Mouse (Mus musculus): ENCODE measurements at regions not wholly inside any gene's neighbourhood (a gene's known extent, or its start where the extent isn't known, plus 50 kb on each side); places are given as distances from the start of the nearest gene placed in this dataset.

DNA sequence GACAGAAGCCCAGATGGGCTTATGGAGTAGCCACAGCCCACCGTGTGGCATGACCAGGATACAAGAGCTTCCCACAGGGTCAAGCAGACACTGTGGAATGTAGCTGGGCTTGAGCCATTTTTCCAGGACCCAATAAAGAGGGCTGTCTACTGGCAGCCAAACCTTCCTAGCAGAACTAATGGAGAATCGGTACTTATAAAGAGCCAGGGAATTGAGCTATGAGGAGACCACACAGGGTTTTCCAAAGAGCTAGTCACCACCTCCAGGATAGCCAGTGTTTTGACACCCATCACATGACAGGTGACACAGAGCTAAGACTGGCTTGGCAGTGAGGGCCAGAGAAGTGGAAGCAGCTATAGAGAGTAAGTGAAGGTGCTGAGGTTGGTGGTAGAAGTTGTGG lies 149.9 kb downstream of the Map2k4 start:
- no peak for DNase-seq (ENCODE audit: low read depth, low spot score)

DNA sequence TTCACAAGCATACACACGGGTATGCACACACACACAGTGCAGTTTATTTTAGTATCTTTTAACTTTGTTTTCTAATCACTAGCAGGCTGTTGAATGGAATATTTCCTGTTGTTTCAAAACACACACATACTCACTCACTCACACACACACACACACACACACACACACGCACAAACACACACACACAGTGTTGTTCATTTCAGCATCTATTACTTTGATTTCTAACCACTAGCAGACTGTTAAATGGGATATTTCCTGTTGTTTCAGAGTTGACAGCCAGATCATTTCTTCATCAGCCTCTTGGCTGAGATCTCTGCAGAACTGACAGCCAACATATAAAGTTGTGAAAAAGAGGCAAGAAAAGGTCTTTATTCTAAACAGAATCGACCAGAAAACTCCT lies 150.9 kb downstream of the Map2k4 start:
- DNase-seq (ENCODE audit: low read depth, low spot score), result no peak

DNA sequence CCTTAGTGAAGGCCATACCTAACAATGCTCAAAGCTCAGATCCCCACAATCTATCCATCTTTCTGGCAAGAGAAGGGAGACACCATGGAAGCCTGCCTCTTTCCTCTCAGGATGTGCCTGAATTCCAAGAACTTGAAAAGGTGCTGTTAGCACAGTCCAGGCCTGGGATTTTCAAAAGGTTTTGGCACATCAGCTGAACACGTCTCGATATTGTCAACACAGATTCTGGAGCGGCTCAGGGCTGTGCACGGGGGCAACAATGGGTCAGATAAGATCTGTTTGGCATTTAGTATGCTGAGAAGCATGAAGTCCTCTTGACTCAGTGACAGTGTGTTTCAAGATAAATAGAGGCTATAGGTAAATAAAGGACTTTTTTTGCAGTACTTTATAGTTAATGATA lies 152.8 kb downstream of the Map2k4 start:
- DNase-seq (ENCODE audit: low read depth, low spot score), result no peak

DNA sequence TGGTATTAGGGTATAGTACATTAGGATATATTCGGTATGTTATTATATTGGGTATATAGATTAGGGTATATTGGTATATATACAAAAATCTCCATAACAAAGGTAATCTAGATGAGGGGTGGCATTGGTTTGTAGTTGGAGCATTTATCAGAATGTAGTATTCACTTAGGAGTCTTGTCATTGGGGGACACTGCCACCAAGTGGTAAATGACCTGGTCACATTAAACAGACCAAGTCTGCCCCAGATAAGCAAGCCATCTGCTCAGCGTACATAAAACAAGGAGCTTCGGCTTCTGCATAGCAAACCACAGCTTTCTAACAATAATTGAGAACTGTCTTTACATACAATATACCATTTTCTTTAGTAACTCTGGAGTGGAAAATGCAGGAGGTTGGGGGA lies 156.9 kb downstream of the Map2k4 start:
- DNase-seq (ENCODE audit: low read depth, low spot score), result peak; percentile 14

DNA sequence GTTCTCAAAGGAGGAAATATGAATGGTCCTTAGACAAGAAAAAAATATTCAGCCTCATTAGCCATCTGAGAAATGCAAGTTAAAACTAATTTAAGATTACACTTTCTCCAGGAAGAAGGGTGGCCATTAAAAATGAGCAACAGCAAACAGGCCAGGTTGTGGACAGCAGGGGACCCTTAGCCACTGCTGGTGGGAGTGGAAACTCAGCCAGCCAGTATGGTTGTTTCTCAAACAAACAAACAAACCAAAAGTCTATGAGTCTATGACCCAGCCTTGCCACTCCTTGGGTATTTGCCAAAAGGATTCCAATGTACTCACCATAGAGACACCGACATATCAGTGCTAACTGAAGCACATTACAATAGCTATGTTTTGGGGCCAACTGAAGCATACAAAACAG lies 157.7 kb downstream of the Map2k4 start:
- DNase-seq (ENCODE audit: low read depth, low spot score), result no peak

DNA sequence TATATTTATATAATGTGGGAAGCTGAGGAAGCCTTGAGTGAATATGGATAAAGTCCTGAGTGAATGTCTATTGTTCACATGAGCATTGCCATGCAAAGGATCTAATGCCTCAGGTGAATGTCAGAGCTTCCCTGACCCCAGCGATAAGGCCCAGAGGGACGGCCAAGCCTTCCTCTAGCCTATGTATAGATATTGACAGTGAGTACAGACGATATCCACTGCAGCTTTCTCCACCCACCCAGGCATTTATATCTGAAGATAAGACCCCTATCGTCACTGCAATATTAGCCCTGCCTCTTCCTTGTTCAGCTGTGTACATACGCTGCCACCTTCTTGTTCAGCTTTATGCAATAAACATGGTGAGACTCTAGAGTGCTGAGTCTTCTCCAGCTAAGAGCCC lies 158.8 kb downstream of the Map2k4 start:
- DNase-seq (ENCODE audit: low read depth, low spot score), result no peak

DNA sequence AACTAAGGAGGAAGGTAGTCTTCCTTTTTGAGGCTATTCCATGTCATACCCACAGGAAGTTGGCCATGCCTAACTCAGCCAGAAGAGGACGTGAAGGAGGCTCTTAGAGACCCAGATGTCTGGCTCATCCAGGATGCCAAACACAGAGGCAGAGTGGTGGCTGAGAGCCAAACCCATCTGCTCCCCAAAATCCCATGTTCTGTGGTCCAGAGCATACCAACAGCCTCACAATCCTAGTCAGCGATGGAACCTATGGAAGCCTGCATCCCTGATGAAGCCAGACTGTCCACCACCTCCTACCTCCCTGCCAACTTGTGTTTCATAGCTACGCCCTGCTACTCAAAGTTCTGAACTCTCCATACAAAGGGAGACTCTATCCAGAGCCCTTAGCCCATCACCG lies 169.1 kb downstream of the Map2k4 start:
- no peak for DNase-seq (ENCODE audit: low read depth, low spot score)

DNA sequence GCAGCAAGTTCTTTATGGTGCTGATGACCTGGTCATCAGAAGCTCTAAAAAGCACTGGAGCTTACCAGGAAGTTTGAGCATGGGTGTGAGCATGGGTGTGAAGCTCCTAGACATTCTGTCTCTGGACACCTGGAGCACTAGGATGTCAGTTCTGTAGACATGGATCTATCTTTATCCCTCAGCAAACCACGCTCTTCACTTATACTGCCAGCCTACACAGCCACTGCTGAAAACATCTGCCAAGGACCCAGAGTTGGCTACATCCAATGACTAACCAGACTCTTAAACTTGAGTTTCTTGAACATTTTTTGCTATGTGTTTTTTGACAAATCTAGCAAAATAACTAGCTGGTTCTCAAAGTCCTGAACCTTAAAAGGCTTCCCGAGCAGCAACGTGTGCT lies 177.6 kb downstream of the Map2k4 start:
- no peak for DNase-seq (ENCODE audit: low read depth, low spot score)

DNA sequence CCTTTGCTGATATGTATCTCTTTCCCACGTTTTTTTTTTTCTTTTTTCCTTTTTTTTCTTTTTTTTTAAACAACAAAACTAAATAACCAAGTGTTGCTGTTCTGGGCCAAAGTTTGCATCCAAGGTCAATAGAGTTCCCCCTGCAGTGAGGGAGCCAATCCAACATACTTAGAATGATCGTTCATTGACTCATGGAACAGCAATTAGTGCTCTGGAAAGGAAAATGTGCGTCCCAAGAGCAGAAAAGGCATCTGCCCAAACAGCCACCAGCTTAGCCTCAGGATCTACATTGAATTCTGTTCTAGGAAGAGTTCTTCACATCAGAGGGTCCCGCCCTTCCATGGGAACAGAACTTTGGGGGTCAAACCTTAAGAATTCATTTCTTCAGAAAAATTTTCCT lies 179.0 kb downstream of the Map2k4 start:
- no peak for DNase-seq (ENCODE audit: low read depth, low spot score)

DNA sequence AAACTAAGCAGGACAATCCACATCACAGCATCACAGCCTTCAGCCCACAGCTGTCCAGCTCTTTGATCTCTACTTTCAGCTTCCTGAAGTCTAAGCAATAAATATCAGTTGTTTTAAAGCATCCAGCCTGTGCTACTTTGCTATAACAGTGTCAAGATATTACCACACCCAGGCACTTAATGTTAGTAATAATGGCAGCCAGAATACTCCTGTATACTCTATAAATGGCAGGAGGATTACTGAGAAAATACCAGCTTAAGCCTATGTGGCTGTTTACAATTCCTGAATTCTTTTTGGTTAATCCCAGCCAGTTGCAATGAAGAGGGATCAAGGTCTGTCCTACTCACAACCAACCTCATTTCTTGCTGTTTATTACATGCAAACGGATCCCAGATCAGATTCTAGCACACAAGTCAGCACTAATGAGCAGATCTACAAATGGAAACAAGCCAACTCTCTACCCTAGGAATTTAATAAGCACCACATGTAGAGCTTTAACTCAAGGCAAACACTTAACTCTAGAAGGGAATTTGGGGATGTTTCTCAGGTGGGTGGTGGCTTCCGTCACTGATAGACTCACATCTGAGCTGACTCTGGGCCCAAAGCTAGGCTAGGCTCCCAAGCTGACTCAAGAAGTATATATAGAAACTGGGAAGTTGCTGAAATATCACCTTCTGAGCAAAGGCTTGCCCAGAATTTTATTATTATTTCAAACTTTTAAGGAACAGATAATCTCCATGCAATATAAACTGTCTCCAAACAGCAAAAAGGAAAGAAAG lies 190.6 kb downstream of the Map2k4 start:
- no peak for DNase-seq (ENCODE audit: low read depth, low spot score)

DNA sequence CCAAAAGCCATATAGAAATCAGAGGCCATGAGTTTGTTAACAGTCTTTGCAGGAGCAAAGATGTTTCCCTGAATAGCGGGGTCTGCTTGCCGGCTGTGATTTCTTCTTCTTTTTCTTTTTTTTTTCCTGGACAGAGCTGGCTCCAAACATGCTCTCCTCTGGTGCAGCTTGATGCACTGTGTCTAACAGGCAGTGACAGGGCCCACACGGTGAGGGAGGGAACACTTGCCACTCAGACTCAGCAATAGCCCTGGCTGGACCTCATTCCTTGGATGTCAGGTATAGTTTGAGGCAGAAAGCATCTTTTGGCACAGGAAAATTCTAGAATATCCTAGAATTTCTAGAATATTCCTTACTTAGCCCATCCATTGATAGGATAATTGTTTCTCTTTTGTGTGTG lies 199.6 kb downstream of the Map2k4 start:
- no peak for DNase-seq (ENCODE audit: low read depth, low spot score)

DNA sequence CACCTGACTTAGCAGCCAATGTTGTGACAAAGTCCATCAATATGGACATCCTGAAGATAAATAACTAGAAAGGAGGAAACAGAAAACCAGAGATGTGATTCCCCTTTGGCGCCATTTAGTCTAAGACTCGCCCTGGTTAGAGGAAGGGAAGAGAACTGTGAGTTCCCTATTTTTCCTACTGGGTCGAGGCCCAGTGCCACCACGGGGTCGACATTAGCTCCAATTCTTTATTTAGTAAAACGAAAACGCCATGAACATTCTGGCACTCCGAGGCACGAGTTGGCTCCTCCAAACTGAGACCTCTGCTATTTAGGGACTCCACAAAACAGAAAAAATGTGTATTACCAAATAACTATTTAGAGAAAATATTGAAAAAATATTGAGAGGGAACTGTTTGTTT lies 220.3 kb downstream of the Map2k4 start:
- DNase-seq (ENCODE audit: low read depth, low spot score), result no peak

DNA sequence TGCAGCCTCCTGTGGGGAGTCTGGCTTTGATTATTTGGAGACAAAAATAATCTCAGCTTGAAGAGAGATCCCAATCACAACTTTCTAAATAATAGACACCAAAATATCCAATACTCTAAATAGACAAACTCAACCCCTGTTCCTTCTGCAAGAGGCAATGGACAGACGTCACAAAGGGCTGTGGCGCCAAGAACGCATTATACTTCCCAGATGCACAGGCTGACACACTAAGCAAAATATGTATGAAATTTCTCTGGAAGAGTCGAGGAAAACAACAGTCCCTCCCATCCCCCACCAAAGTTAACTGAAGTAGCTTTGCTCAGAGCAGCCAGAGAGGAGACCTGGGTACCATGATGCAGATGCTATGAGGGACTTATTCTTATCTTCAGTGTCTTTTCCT lies 229.9 kb downstream of the Map2k4 start:
- DNase-seq (ENCODE audit: low read depth, low spot score), result no peak

DNA sequence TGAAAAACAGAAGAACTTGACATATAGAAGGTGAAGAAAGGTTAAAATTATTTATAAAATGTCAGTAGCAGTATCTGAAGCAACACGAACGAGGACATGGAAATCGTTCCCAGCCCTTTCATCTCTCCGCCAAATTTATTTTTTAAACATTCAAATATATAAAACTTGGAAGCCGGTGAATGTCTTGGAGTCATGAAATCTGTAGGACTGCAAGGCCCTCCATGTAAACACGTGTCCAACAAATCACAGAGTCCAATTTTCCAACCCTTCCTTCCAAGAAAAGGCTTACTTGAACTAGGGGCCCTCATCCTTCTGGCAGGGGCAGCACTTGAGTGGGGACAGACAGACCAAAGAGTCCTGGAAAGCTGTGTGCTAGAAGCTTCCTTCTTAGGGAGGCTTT lies 237.0 kb downstream of the Map2k4 start:
- DNase-seq (ENCODE audit: low read depth, low spot score), result no peak

DNA sequence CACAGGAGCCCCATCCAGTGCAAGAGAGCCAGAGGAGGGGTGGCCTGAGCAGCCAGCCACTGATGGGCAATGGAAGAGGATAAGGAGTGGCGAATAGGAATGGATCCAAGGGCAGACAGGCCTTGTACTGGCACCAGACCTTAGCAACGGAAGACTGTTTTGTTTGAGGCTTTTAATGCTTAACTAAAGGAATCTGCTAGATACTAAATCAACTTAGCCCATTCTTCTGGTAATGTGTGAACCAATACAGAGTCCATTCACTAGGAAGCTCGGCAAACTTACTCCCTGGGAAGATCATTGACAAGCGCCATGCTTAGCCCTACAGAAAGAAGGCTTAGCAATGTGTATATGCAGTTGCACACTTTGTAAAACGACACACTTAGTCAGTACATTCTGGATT lies 243.8 kb downstream of the Map2k4 start:
- no peak for DNase-seq (ENCODE audit: low read depth, low spot score)

DNA sequence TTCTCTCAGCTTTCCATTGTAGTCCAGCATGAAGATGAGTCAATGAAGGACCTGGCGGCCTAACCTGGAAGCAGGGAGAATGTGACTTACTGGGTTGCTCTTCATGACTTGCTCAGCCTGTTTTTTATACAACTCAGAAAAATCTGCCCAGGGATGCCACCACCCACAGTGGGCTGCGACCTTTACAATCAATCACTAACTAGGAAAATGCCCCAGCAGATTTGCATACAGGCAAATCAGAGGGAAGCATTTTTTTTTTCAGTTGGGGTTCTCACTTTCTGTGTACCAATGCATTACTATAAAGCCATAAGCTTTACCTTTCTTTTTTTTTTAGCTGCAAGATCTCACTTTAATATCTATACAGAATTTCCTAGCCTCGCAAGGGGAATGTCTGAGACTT lies 244.5 kb downstream of the Map2k4 start:
- DNase-seq (ENCODE audit: low read depth, low spot score), result no peak

DNA sequence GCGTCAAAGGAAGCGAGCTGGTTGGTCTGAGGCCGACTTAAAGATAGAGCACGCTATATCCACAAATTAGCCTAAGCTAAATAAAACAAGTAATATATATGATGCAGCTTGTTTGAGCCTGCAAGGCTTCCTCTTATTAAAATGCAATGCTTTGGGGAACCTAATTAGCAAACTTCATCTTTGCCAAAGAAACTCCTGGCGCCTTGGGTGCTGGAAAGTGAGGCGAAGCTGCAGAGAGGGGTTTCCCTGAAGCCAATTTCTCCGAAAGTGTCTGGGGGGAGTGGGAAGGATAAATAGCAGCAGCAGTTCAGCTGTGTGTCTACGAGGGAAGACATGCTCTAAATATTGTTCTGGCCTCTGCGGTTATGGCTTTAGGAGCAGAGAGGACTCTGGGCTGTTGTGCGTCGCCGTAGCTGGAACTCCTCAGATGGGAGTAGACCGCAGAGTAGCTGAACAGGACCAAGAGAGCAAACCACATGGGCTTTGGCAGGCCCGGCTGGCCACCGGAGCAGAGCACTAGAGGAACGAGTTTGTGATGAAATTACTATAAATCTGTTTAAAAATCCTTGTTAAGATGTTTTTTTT lies 251.0 kb downstream of the Map2k4 start:
- DNase-seq (ENCODE audit: low read depth, low spot score), result peak; percentile 26

DNA sequence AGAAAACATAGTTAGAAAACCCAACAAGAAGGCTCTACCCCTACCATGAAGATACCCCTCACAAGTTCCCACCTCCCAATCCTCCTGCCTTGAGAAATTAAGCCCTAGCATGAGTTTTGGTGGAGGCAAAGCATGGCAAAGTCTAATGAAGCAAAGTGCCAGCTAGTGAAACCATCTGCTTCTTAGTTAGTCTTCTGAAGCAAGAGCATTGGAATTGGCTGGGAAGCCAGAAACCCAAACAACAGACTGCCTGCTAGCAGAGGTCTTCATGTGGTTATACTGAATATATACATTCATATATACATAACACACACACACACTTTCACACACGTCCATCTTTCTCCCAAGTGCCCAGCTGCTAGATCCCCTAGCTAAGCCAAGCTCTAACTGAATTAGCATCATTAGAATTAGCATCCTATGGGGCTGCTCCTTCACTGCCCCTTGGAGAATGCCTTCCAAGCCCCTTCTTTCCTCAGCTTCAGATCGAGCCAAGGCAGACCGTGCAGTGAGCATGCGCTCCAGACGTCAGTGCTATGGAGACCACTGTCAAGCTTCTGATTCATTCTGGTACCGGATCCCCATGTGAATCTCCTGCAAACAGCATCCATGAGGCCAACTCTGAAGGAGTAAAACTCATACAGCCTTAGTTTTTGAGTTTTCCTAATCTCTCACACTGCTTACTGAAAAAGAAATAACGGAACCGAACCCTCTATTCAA lies 252.2 kb downstream of the Map2k4 start:
- DNase-seq (ENCODE audit: low read depth, low spot score), result no peak

DNA sequence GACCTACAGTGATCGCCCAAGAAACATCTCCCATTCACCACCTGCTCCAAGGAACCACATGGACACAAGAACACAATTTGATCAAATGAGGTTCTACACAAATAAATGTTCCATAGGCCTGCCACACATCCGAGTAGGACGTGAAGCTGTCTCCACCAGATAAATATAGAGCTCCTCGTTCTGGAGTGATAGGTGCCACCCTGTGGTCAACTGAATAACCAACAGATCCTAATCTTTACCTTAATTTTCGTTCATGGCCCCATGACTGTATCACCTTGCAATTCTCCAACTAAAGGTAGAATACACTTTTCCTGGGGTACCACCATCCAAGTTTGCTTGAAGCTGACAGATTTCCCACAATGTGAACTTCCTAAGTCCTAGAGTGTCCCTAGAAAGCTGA lies 257.4 kb downstream of the Map2k4 start:
- no peak for DNase-seq (ENCODE audit: low read depth, low spot score)

DNA sequence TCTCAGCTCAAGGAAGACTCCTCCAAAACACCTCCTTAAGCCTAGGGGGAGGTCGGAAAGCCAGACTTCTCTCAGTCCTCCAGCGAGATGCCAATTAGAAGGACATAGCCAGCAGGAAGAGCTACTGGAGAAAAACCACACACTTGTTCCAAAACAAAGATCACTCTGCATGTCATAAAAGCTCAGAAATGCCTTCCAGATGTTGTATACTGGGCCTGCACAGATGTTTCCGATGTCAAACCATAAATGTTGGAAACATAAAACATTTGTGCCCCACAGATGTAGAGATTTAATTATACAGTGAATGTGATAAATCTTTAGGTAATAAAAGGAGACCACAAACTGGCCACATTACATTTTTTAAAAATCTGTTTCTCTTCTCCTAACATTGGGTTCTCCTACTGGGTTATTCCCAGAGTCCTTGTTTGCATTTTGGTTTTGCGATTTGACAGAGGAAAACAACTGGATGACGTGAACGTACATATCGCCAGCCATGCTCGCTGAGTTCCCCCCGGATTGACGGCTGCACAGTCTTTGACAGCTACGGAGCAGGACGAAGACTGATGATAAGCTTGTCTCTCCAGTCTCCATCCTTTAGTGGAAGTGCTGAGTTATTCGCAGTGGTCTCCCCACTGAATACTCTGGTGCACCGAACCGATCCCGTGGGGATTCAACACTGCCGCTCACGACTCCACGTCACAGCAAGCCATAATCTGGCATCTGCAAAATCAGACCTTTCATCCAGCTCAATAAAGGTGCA lies 235.5 kb upstream of the Myocd start:
- DNase-seq (ENCODE audit: low read depth, low spot score), result no peak

DNA sequence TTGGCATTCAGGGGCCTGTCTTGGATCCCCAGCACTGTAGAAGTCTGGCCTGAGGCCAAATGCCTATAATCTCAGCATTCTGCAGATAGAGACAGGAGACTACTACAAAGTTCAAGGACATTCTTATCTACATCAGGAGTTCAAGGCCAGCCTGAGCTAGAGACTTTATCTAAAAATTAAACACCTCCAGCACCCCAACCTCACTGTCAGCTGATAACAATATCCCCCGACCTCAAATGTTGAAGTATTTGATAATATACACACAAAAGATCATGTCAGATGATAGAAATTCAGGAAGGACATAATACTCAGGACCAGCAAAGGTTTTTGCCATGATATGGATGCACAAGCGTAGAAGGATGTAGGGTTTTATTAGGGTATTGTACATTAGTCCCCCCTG lies 228.2 kb upstream of the Myocd start:
- DNase-seq (ENCODE audit: low read depth, low spot score), result no peak

DNA sequence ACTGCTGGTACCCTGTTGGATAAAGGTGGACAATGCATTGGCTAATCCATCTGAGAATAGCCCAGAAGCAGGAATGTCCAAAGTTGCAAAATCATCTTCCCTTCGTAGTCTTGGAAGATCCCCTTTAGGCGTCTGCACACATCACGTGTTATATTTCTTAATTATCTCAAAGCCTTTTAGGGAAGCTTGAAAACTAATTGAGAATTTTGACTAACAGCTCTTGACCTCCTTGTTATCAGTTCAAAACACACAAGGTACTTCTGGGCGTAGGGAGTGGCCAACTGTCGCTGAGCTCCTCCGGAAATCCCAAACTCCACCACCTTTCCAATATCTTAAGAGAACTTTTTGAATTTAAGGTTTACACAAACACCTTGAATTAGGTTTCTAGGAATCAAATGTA lies 227.6 kb upstream of the Myocd start:
- DNase-seq (ENCODE audit: low read depth, low spot score), result no peak

All from brain, embryonic 18.5 days (tissue).